Mouse (Mus musculus) CH12.LX (cell line): Measurements from ENCODE around the gene Olfr1512. TPM values are rescaled to one million over a fixed set of nuclear protein-coding genes. Genes with fewer than 3 reads are reported as not detected.

Experiments used
- DNase-seq: peaks from one replicate; pipeline ENCODE4 v3.0.0-alpha.2; 2013; ENCODE audit errors: extremely low read depth
- H3K27ac ChIP-seq: 2 replicates; pipeline ENCODE4 v1.5.1; 2012; ENCODE audit warnings: low read depth, mild to moderate bottlenecking, control low read depth, moderate library complexity; ENCODE audit not compliant: insufficient read depth
- H3K27me3 ChIP-seq: replicated peaks from 2 replicates; pipeline ENCODE3; 2012; ENCODE audit warnings: inconsistent platforms
- H3K36me3 ChIP-seq, 2 experiments: replicated peaks in 1 of 2; 2 replicates each; pipeline versions ENCODE3 to v1.6.1; 2012; ENCODE audit warnings: inconsistent platforms in 1 of 2, low read length in 1 of 2, mild to moderate bottlenecking in 1 of 2, mixed read lengths in 1 of 2, moderate library complexity in 1 of 2; ENCODE audit not compliant: control insufficient read depth in 1 of 2, insufficient read depth in 1 of 2
- H3K4me1 ChIP-seq, 2 experiments: 2 replicates each; pipeline ENCODE4 v1.6.1; 2012; ENCODE audit warnings: inconsistent platforms in 1 of 2, moderate library complexity in 1 of 2; ENCODE audit not compliant: insufficient read depth in 2 of 2, control insufficient read depth in 1 of 2
- H3K4me2 ChIP-seq: 2 replicates; pipeline ENCODE4 v1.6.1; 2012; ENCODE audit warnings: low read depth, mild to moderate bottlenecking, control low read depth; ENCODE audit not compliant: poor library complexity, insufficient read depth, severe bottlenecking
- H3K4me3 ChIP-seq, 3 experiments: fragments of 150-350 bp in 1 of 3; sonication (generic) in 1 of 3; replicated peaks in 1 of 3; 2 replicates each; pipeline versions ENCODE3 to v1.5.1; 2011 to 2012; ENCODE audit warnings: low read depth in 2 of 3, low read length in 2 of 3, mild to moderate bottlenecking in 2 of 3, moderate library complexity in 2 of 3, control low read depth in 1 of 3, improper control_type of control experiment in 1 of 3, inconsistent platforms in 1 of 3, mixed read lengths in 1 of 3; ENCODE audit not compliant: poor library complexity in 1 of 3
- H3K79me2 ChIP-seq: replicated peaks from 2 replicates; pipeline ENCODE4 v1.6.1; 2012; ENCODE audit warnings: mild to moderate bottlenecking, moderate library complexity; ENCODE audit not compliant: control insufficient read depth, poor library complexity, insufficient read depth, severe bottlenecking; ENCODE audit errors: extremely low read depth
- H3K9ac ChIP-seq: 2 replicates; pipeline ENCODE4 v1.6.1; 2012; ENCODE audit warnings: low read depth, mild to moderate bottlenecking, control low read depth, moderate library complexity; ENCODE audit not compliant: insufficient read depth
- H3K9me3 ChIP-seq: replicated peaks from 2 replicates; pipeline ENCODE3; 2012; ENCODE audit warnings: low read length, inconsistent platforms, mixed read lengths
- BHLHE40 ChIP-seq: IDR thresholded peaks from 2 replicates; pipeline ENCODE4 v1.6.1; 2011; ENCODE audit warnings: mild to moderate bottlenecking, low read depth, low read length, improper control_type of control experiment
- CHD1 ChIP-seq: IDR thresholded peaks from 2 replicates; pipeline ENCODE4 v1.6.1; 2012; ENCODE audit warnings: low read depth, low read length, improper control_type of control experiment, inconsistent platforms
- CHD2 ChIP-seq: IDR thresholded peaks from 2 replicates; pipeline ENCODE4 v1.6.1; 2011; ENCODE audit warnings: low read length, improper control_type of control experiment
- CTCF ChIP-seq, 2 experiments: IDR thresholded peaks in 1 of 2; conservative IDR thresholded peaks in 1 of 2; 2 replicates each; pipeline ENCODE4 v1.5.1; 2011 to 2012; ENCODE audit warnings: low read depth in 2 of 2, low read length in 2 of 2, improper control_type of control experiment in 1 of 2, inconsistent platforms in 1 of 2, mild to moderate bottlenecking in 1 of 2, moderate library complexity in 1 of 2
- E2F4 ChIP-seq: IDR thresholded peaks from 2 replicates; pipeline ENCODE4 v1.6.1; 2011; ENCODE audit warnings: low read depth, low read length, improper control_type of control experiment; ENCODE audit not compliant: insufficient replicate concordance
- ETS1 ChIP-seq: conservative IDR thresholded peaks from 2 replicates; pipeline ENCODE4 v1.6.1; 2012; ENCODE audit warnings: low read depth, mild to moderate bottlenecking, inconsistent platforms, low read length, improper control_type of control experiment, moderate library complexity
- GABPA ChIP-seq: IDR thresholded peaks from 2 replicates; pipeline ENCODE4 v1.6.1; 2012; ENCODE audit warnings: low read depth, low read length, improper control_type of control experiment, inconsistent platforms; ENCODE audit not compliant: insufficient replicate concordance
- KAT2A ChIP-seq: IDR thresholded peaks from 2 replicates; pipeline ENCODE4 v1.6.1; 2012; ENCODE audit warnings: low read length, improper control_type of control experiment, inconsistent platforms; ENCODE audit not compliant: insufficient replicate concordance
- MAFK ChIP-seq: IDR thresholded peaks from 2 replicates; pipeline ENCODE4 v1.6.1; 2011; ENCODE audit warnings: low read length, improper control_type of control experiment; ENCODE audit not compliant: insufficient replicate concordance
- MAX ChIP-seq: IDR thresholded peaks from 2 replicates; pipeline ENCODE4 v1.6.1; 2011; ENCODE audit warnings: low read length, improper control_type of control experiment
- MAZ ChIP-seq: IDR thresholded peaks from 2 replicates; pipeline ENCODE4 v1.6.1; 2012; ENCODE audit warnings: low read depth, mild to moderate bottlenecking, inconsistent platforms, low read length, improper control_type of control experiment, moderate library complexity
- MEF2A ChIP-seq: IDR thresholded peaks from 2 replicates; pipeline ENCODE4 v1.6.1; 2014; ENCODE audit warnings: low read depth, mild to moderate bottlenecking, inconsistent platforms, low read length, improper control_type of control experiment, borderline replicate concordance
- MXI1 ChIP-seq: IDR thresholded peaks from 2 replicates; pipeline ENCODE4 v1.6.1; 2011; ENCODE audit warnings: mild to moderate bottlenecking, low read depth, low read length, improper control_type of control experiment
- NRF1 ChIP-seq: IDR thresholded peaks from 2 replicates; pipeline ENCODE4 v1.6.1; 2014; ENCODE audit warnings: low read depth, mild to moderate bottlenecking, inconsistent platforms, low read length, improper control_type of control experiment, moderate library complexity
- PAX5 ChIP-seq: IDR thresholded peaks from 2 replicates; pipeline ENCODE4 v1.6.1; 2012; ENCODE audit warnings: low read length, inconsistent platforms, mixed read lengths
- POLR2A ChIP-seq: IDR thresholded peaks from 2 replicates; pipeline ENCODE4 v1.6.1; 2011; ENCODE audit warnings: low read depth, mild to moderate bottlenecking, improper control_type of control experiment, low read length
- TCF12 ChIP-seq: IDR thresholded peaks from 2 replicates; pipeline ENCODE4 v1.6.1; 2014; ENCODE audit warnings: low read depth, mild to moderate bottlenecking, inconsistent platforms, low read length, improper control_type of control experiment
- USF1 ChIP-seq: IDR thresholded peaks from 2 replicates; pipeline ENCODE4 v1.6.1; 2014; ENCODE audit warnings: low read depth, mild to moderate bottlenecking, inconsistent platforms, low read length, improper control_type of control experiment
- dilution Hi-C: fragments of 300-500 bp; cut with MboI; formaldehyde crosslinking; loops from 2 replicates; pipeline ENCODE4 v1.14.3; 2020; ENCODE audit warnings: low sequenced_read_pairs; ENCODE audit not compliant: extremely low pct_unique_long_range_greater_than_20kb, extremely low pct_ligation_motif_present
- in situ Hi-C: fragments of 300-500 bp; cut with MboI; formaldehyde crosslinking; loops from 3 replicates; pipeline ENCODE4 v1.14.3; 2019; ENCODE audit warnings: low sequenced_read_pairs, low pct_ligation_motif_present, low pct_unique_long_range_greater_than_20kb, mixed read lengths
- polyA plus RNA-seq: library from polyadenylated mRNA; unstranded; fragments of >175 nt; gene quantifications from 2 replicates; pipeline ENCODE4 v1.2.1, GENCODE M21; 2012; ENCODE audit warnings: low read depth; ENCODE audit not compliant: insufficient read length
- total RNA-seq, 2 experiments: library from RNA; depleted of rRNA; stranded (reverse); fragments of 300-350 nt in 1 of 2; fragments of >200 nt in 1 of 2; gene quantifications; 2 replicates each; pipeline ENCODE4 v1.2.3; 2012 to 2014

The Olfr1512 gene
- total and polyA plus RNA-seq, 3 experiments = not detected

GRCm38 (mm10) chr14:52327910-52328812, 50.8 kb downstream of the Olfr1512 start, which contains the start of gene Sall2:
Gene Sall2, minus strand, starts transcription at chr14:52328762.
- H3K4me3 ChIP-seq = no peak within 1 kb of the TSS
- dilution Hi-C loops (no loop called here), in situ Hi-C loops (loop anchor here (25.0 kb wide), 1 partner anchor 416 kb away; the partner anchor contains the start of genes Ndrg2, Rnase13 and Tppp2)
- no peaks in the 10 kb centered on the region for H3K9me3 ChIP-seq
- no peak for DNase-seq
- no peaks in the 10 kb centered on the region for H3K36me3 ChIP-seq
- no peak within 1 kb of the TSS for H3K27ac ChIP-seq
- 0 out of 2 replicates have a peak within 1 kb of the TSS, but pooled peaks have one; percentile 14 for H3K9ac ChIP-seq
- no peaks in the 10 kb centered on the region for H3K79me2 ChIP-seq
- peaks cover 10 to 11% of the 10 kb centered on the region in 2 experiments for H3K4me1 ChIP-seq
- TF ChIP-seq TCF12 (no peak), ETS1 (no peak), MAX (no peak), POLR2A (no peak), MAZ (no peak), MAFK (no peak), BHLHE40 (no peak)
- H3K4me2 ChIP-seq = peak within 1 kb of the TSS; percentile 86
- peaks cover 8% of the 10 kb centered on the region for H3K27me3 ChIP-seq

GRCm38 (mm10) chr14:52327375-52327901, 51.5 kb downstream of the Olfr1512 start:
- H3K27me3 ChIP-seq = peaks cover 8% of the 10 kb centered on the region
- no peaks in the 10 kb centered on the region for H3K79me2 ChIP-seq
- dilution Hi-C loops = no loop called here
- peak overlapping the region; percentile 86 for H3K4me2 ChIP-seq
- in situ Hi-C loops = loop anchor here (25.0 kb wide), 1 partner anchor 415 kb away; the partner anchor contains the start of genes Ndrg2, Rnase13 and Tppp2
- no peaks in the 10 kb centered on the region for H3K36me3 ChIP-seq
- no peaks in the 10 kb centered on the region for H3K9me3 ChIP-seq
- H3K27ac ChIP-seq = no peak overlapping the region
- 0 out of 2 replicates have a peak overlapping the region, but pooled peaks have one; percentile 14 for H3K9ac ChIP-seq
- DNase-seq = peak; percentile 5
- no peak for TF ChIP-seq E2F4
- no peak for TF ChIP-seq KAT2A
- no peak for TF ChIP-seq MXI1
- no peak for TF ChIP-seq GABPA
- no peak for TF ChIP-seq MAFK
- TF ChIP-seq CHD1 = no peak
- no peak for TF ChIP-seq NRF1
- TF ChIP-seq CTCF (conservative IDR thresholded peaks at IDR 0.05 in 1 of 2, IDR thresholded peaks at IDR 0.05 in 1 of 2; ENCODE audit: low read depth in 2 of 2, low read length in 2 of 2) = no peak
- TF ChIP-seq MAZ = no peak
- TF ChIP-seq MEF2A = no peak
- TF ChIP-seq TCF12 = no peak
- no peak for TF ChIP-seq CHD2
- TF ChIP-seq USF1 = no peak
- no peak for TF ChIP-seq POLR2A
- TF ChIP-seq PAX5 = no peak
- H3K4me1 ChIP-seq = peaks cover 10 to 11% of the 10 kb centered on the region in 2 experiments
- no peak overlapping the region for H3K4me3 ChIP-seq
